Mouse (Mus musculus): ENCODE data around the gene Taf6l.
A peak's percentile ranks its signal among the peaks of the same experiment; 100 is the strongest.

Gene Taf6l

GRCm38 (mm10) chr19:8789171-8789570 lies 3.0 kb upstream of the Taf6l start:
- DNase-seq, result no peak

- no peak for DNase-seq
Observed at GRCm38 (mm10) chr19:8788521-8788920, 2.3 kb upstream of the Taf6l start.

- DNase-seq, result no peak
Observed at GRCm38 (mm10) chr19:8774951-8775421, 11.2 kb downstream of the Taf6l start.

- peak; percentile 99 for DNase-seq
Observed at GRCm38 (mm10) chr19:8774086-8774835, 12.0 kb downstream of the Taf6l start, which contains the start of gene Tmem179b. Gene Tmem179b, minus strand, starts transcription at chr19:8774467.

- DNase-seq, result no peak
Observed at GRCm38 (mm10) chr19:8773409-8773808, 12.8 kb downstream of the Taf6l start.

- DNase-seq, result no peak
Observed at GRCm38 (mm10) chr19:8772996-8773395, 13.2 kb downstream of the Taf6l start.

GRCm38 (mm10) chr19:8770567-8771270 lies 15.5 kb downstream of the Taf6l start, which contains the start of gene Tmem223:
Gene Tmem223, plus strand, starts transcription at chr19:8770996.
- peak; percentile 88 to 89 for DNase-seq

- DNase-seq, result no peak
Observed at GRCm38 (mm10) chr19:8765562-8765961, 20.7 kb downstream of the Taf6l start.

GRCm38 (mm10) chr19:8763276-8763675 lies 22.9 kb downstream of the Taf6l start:
- no peak for DNase-seq

GRCm38 (mm10) chr19:8760757-8761156 lies 25.5 kb downstream of the Taf6l start:
- DNase-seq, result peak; percentile 40 to 48

- no peak for DNase-seq
Observed at GRCm38 (mm10) chr19:8758899-8759298, 27.3 kb downstream of the Taf6l start.

GRCm38 (mm10) chr19:8757471-8757998 lies 28.7 kb downstream of the Taf6l start:
- DNase-seq, result no peak

- peak; percentile 94 to 95 for DNase-seq
Observed at GRCm38 (mm10) chr19:8756635-8757387, 29.4 kb downstream of the Taf6l start, which contains the start of gene Nxf1. Gene Nxf1, plus strand, starts transcription at chr19:8757073.

- DNase-seq, result no peak
Observed at GRCm38 (mm10) chr19:8755652-8756051, 30.6 kb downstream of the Taf6l start.

- no peak for DNase-seq
Observed at GRCm38 (mm10) chr19:8747368-8747767, 38.8 kb downstream of the Taf6l start.

GRCm38 (mm10) chr19:8745382-8745781 lies 40.8 kb downstream of the Taf6l start:
- no peak for DNase-seq

GRCm38 (mm10) chr19:8742176-8742575 lies 44.0 kb downstream of the Taf6l start:
- DNase-seq, result no peak

- DNase-seq, result peak; percentile 94 to 95
Observed at GRCm38 (mm10) chr19:8741243-8741869, 44.9 kb downstream of the Taf6l start, which contains the start of gene Stx5a. Gene Stx5a, plus strand, starts transcription at chr19:8741413.

- DNase-seq, result no peak
Observed at GRCm38 (mm10) chr19:8740603-8741002, 45.6 kb downstream of the Taf6l start, which contains the start of gene 1700092M07Rik. Gene 1700092M07Rik, plus strand, starts transcription at chr19:8740718.

GRCm38 (mm10) chr19:8739646-8740045 lies 46.6 kb downstream of the Taf6l start:
- DNase-seq, result no peak

GRCm38 (mm10) chr19:8738911-8739310 lies 47.3 kb downstream of the Taf6l start:
- no peak for DNase-seq

GRCm38 (mm10) chr19:8736160-8736467 lies 50.1 kb downstream of the Taf6l start:
- DNase-seq, result no peak
